Mouse (Mus musculus) ES-Bruce4 (cell line): ENCODE results near the gene Lct.

ENCODE experiments used
- CTCF ChIP-seq: IDR thresholded peaks from one replicate; pipeline ENCODE4 v1.8.1; 2011; ENCODE audit warnings: low read depth, low read length
- POLR2A ChIP-seq: IDR thresholded peaks from one replicate; pipeline ENCODE4 v1.8.1; 2011; ENCODE audit warnings: low read length; ENCODE audit not compliant: insufficient read depth

DNA sequence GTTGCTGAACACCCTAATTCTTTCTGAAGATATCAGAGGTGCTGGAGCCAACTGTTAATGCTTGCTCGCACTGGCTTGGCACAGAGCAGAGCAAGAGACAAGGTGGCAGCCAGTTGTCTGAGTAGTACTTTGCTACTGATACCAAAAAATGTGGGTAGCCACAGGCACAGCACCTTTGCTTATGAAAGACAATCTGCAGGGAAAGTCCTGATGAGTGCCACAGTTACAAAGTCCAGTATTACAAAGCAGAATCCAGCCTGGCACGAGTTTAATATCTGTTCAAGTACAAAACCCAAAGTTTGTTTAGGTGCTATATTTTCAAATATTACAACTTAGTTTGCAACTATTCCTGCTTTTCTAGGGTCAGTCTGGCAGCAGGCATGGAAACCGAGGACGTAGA, 92.9 kb downstream of the Lct start:
- no peak for TF ChIP-seq CTCF
- no peak for TF ChIP-seq POLR2A
